Mouse (Mus musculus): ENCODE results near the gene Abi2. TPM values are rescaled to one million over a fixed set of nuclear protein-coding genes. Genes with fewer than 3 reads are reported as not detected.

Abi2 gene
- total RNA-seq, 2 experiments from 2014 or later = 5.4 to 13.0 TPM

- DNase-seq (ENCODE audit: low spot score) = no peak
Observed at GRCm38 (mm10) chr1:60488635-60489034, 79.2 kb downstream of the Abi2 start.

DNA sequence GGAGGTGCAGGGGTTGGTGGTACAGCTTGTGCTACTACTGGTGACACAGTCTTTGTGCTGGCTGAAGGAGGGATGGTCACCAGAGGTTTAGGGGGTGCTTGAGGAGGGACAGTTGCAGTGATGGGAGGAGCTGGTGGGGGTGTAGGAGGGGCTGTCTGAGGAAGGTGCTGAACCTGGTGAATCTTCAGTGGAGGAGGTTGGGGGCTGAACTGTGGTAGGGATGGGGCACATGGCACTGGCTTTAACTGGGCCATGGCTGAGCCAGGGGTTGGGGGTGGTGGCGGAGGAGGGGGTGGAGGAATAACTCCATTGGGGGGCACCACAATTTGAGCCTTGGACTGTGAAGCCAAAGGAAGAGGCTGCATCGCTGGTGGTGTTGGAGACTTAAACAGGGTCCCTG is 80.2 kb downstream of the Abi2 start:
- no peak for DNase-seq (ENCODE audit: low spot score)

- peak; percentile 26 for DNase-seq (ENCODE audit: low spot score)
Observed at GRCm38 (mm10) chr1:60490510-60490909, 81.1 kb downstream of the Abi2 start.

GRCm38 (mm10) chr1:60492404-60492803 is 83.0 kb downstream of the Abi2 start:
- DNase-seq (ENCODE audit: low spot score) = no peak

DNA sequence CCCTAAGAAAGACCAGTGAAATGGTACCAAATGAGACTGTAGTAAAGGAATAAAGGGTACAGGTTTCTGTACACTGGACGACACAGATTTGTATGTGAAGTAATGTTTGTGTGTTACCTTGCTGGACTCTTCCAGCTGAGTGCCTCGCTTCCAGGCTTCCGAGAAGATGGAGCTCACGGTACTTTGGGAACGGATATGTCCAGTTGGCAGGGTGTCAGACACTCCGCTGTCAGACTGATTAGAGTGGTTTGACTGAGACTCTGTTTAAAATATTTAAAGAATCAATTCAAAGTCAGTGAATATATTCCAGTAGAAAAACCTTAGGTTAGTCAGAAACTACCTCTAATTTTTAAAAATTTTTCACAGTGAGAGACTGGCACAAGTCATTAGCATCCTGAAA is 84.0 kb downstream of the Abi2 start:
- DNase-seq (ENCODE audit: low spot score) = no peak

DNA sequence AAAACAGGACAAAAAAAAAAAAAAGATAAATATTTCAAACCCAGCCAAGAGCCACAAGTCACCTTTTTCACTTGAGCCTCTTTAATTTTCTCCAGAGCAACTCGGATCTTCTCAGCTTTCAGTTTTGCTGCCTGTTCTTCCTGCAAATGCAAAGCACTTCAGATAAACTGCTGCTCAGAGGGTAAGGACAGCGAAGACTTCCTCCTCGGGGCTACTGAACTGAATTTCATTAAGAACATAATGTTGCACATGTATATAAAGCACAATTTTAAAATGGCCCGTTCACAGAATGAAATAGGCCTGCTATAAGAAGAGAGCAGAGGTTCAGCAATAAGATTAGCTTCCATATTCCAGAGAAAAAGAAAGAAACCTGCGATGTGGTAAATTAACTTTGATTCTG is 94.0 kb downstream of the Abi2 start:
- DNase-seq (ENCODE audit: low spot score) = no peak

DNA sequence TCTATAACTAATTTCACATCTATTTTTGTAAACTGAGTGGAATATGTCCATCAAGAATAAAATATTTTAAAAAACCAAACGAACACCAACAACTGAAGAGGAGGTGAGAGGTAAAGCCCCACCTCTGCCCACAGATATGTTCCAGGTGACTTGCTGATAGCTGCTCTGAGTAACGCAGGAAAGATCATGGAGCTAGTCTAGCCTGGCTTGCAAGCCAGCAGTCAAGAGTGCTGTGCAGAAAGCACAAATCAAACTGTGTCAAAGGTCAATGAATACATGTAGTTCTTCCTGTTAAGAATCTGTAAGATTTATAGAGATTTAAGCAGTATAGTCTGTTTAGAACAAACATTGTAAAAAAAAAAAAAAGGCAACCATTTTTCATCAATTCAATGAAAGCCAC is 101.2 kb downstream of the Abi2 start:
- DNase-seq (ENCODE audit: low spot score) = no peak

GRCm38 (mm10) chr1:60530107-60530506 is 120.7 kb downstream of the Abi2 start:
- DNase-seq (ENCODE audit: low spot score) = no peak

- DNase-seq (ENCODE audit: low spot score) = no peak
Observed at GRCm38 (mm10) chr1:60530636-60531035, 121.2 kb downstream of the Abi2 start.

Other genes with a start within 250 kb of the Abi2 start
- 10 to 100 TPM; 23.7 to 24.0 TPM for gene Nbeal1, start 229.0 kb upstream of the Abi2 start, total RNA-seq (2021)
- gene Cyp20a1, start 66.3 kb upstream of the Abi2 start, total RNA-seq (2021) = 1 to 10 TPM; 4.8 to 5.6 TPM
- 10 to 100 TPM; 15.2 to 26.0 TPM for gene Raph1, start 157.5 kb downstream of the Abi2 start, total RNA-seq (2021)